Mouse (Mus musculus) intestine, embryonic 15.5 days (tissue): ENCODE data around the gene Zbtb1. TPM values are rescaled to one million over a fixed set of nuclear protein-coding genes. Genes with fewer than 3 reads are reported as not detected.

Source experiments
- ATAC-seq: fragments of 200-750 bp; cut with Nextera tagmentation; 2 replicates; pipeline ENCODE4 v1.8.0; 2017; ENCODE audit warnings: moderate TSS enrichment, moderate library complexity
- H3K27ac ChIP-seq: fragments of 300-500 bp; sonication (generic); 2 replicates; pipeline ENCODE4 v1.5.1; 2015; ENCODE audit warnings: mild to moderate bottlenecking, inconsistent platforms
- H3K27me3 ChIP-seq: fragments of 300-500 bp; sonication (generic); replicated peaks from 2 replicates; pipeline ENCODE4 v1.6.1; 2015; ENCODE audit warnings: inconsistent platforms
- H3K36me3 ChIP-seq: fragments of 300-500 bp; sonication (generic); 2 replicates; pipeline ENCODE4 v1.6.1; 2015; ENCODE audit warnings: inconsistent platforms
- H3K4me1 ChIP-seq: fragments of 300-500 bp; sonication (generic); replicated peaks from 2 replicates; pipeline ENCODE4 v1.6.1; 2015; ENCODE audit warnings: inconsistent platforms
- H3K4me2 ChIP-seq: fragments of 300-500 bp; sonication (generic); replicated peaks from 2 replicates; pipeline ENCODE4 v1.6.1; 2015; ENCODE audit warnings: mild to moderate bottlenecking, inconsistent platforms
- H3K4me3 ChIP-seq: fragments of 300-500 bp; sonication (generic); replicated peaks from 2 replicates; pipeline ENCODE4 v1.5.1; 2015; ENCODE audit warnings: inconsistent platforms
- H3K9ac ChIP-seq: fragments of 300-500 bp; sonication (generic); 2 replicates; pipeline ENCODE4 v1.6.1; 2015; ENCODE audit warnings: inconsistent platforms
- H3K9me3 ChIP-seq: fragments of 300-500 bp; sonication (generic); 2 replicates; pipeline ENCODE4 v1.6.1; 2016; ENCODE audit warnings: inconsistent platforms
- WGBS: fragments of 180-500 bp; shearing (Covaris S2); methylation state at CpG from one replicate; pipeline ENCODE4 v1.1.7; 2015; 5-methylcytosine and 5-hydroxymethylcytosine counted together
- polyA plus RNA-seq: library from polyadenylated mRNA; unstranded; fragments of >200 nt; fragmentation: Nextera tagmentation; extraction: Ambion mirVana; gene quantifications from 2 replicates; pipeline ENCODE4 v1.2.1, GENCODE M21; 2015

Zbtb1 gene
- polyA plus RNA-seq, 1 experiment from 2014 or later = 7.6 TPM

- Histone ChIP-seq H3K9ac (no peak overlapping the region), H3K4me3 (no peak overlapping the region), H3K36me3 (no peaks in the 10 kb centered on the region), H3K27ac (no peak overlapping the region), H3K27me3 (no peaks in the 10 kb centered on the region), H3K4me2 (no peak overlapping the region), H3K9me3 (no peaks in the 10 kb centered on the region), H3K4me1 (peaks cover 18% of the 10 kb centered on the region)
- 73% methylated on average over 6 of the region's 7 CpGs for WGBS
- no peak for ATAC-seq
Measured at GRCm38 (mm10) chr12:76372881-76373818, 3.1 kb downstream of the Zbtb1 start.

GRCm38 (mm10) chr12:76373991-76374390 is 3.9 kb downstream of the Zbtb1 start:
- ATAC-seq = no peak
- no peak overlapping the region for H3K4me2 ChIP-seq
- no peak overlapping the region for H3K9ac ChIP-seq
- no peaks in the 10 kb centered on the region for H3K27me3 ChIP-seq
- H3K27ac ChIP-seq = no peak overlapping the region
- 65% methylated on average over 6 of the region's 6 CpGs for WGBS
- peaks cover 13% of the 10 kb centered on the region for H3K4me1 ChIP-seq
- no peak overlapping the region for H3K4me3 ChIP-seq
- no peaks in the 10 kb centered on the region for H3K9me3 ChIP-seq
- H3K36me3 ChIP-seq = no peaks in the 10 kb centered on the region

- Histone ChIP-seq H3K9me3 (no peaks in the 10 kb centered on the region), H3K9ac (no peak overlapping the region), H3K4me3 (no peak overlapping the region), H3K36me3 (no peaks in the 10 kb centered on the region), H3K4me2 (no peak overlapping the region), H3K27ac (no peak overlapping the region), H3K4me1 (peaks cover 13% of the 10 kb centered on the region), H3K27me3 (no peaks in the 10 kb centered on the region)
- WGBS = 79% methylated on average over 4 of the region's 4 CpGs
- ATAC-seq = no peak
Measured at GRCm38 (mm10) chr12:76374911-76375310, 4.8 kb downstream of the Zbtb1 start.

- Histone ChIP-seq H3K4me3 (no peak overlapping the region), H3K9ac (no peak overlapping the region), H3K36me3 (no peaks in the 10 kb centered on the region), H3K9me3 (no peaks in the 10 kb centered on the region), H3K27ac (no peak overlapping the region), H3K4me2 (no peak overlapping the region), H3K27me3 (no peaks in the 10 kb centered on the region), H3K4me1 (peaks cover 17% of the 10 kb centered on the region)
- 86% methylated on average over 3 of the region's 3 CpGs for WGBS
- ATAC-seq = no peak
Measured at GRCm38 (mm10) chr12:76375506-76375905, 5.4 kb downstream of the Zbtb1 start.

GRCm38 (mm10) chr12:76376649-76377048 is 6.6 kb downstream of the Zbtb1 start:
- H3K36me3 ChIP-seq = no peaks in the 10 kb centered on the region
- no peaks in the 10 kb centered on the region for H3K9me3 ChIP-seq
- WGBS = 55% methylated on average over 7 of the region's 7 CpGs
- no peaks in the 10 kb centered on the region for H3K27me3 ChIP-seq
- no peak overlapping the region for H3K9ac ChIP-seq
- peaks cover 17% of the 10 kb centered on the region for H3K4me1 ChIP-seq
- no peak overlapping the region for H3K27ac ChIP-seq
- no peak overlapping the region for H3K4me2 ChIP-seq
- H3K4me3 ChIP-seq = no peak overlapping the region
- ATAC-seq = no peak

- H3K4me2 ChIP-seq = no peak overlapping the region
- H3K9ac ChIP-seq = no peak overlapping the region
- WGBS = 95% methylated on average over 6 of the region's 6 CpGs
- no peak overlapping the region for H3K4me3 ChIP-seq
- no peaks in the 10 kb centered on the region for H3K36me3 ChIP-seq
- H3K27me3 ChIP-seq = no peaks in the 10 kb centered on the region
- no peak overlapping the region for H3K27ac ChIP-seq
- peaks cover 14% of the 10 kb centered on the region for H3K4me1 ChIP-seq
- no peak for ATAC-seq
- no peaks in the 10 kb centered on the region for H3K9me3 ChIP-seq
Measured at GRCm38 (mm10) chr12:76377059-76377458, 7.0 kb downstream of the Zbtb1 start.

GRCm38 (mm10) chr12:76377726-76378125 is 7.7 kb downstream of the Zbtb1 start:
- peaks cover 8% of the 10 kb centered on the region for H3K4me1 ChIP-seq
- H3K4me2 ChIP-seq = no peak overlapping the region
- no peaks in the 10 kb centered on the region for H3K27me3 ChIP-seq
- H3K9ac ChIP-seq = no peak overlapping the region
- H3K4me3 ChIP-seq = no peak overlapping the region
- H3K27ac ChIP-seq = no peak overlapping the region
- WGBS = 89% methylated on average over 3 of the region's 3 CpGs
- ATAC-seq = no peak
- no peaks in the 10 kb centered on the region for H3K36me3 ChIP-seq
- no peaks in the 10 kb centered on the region for H3K9me3 ChIP-seq

GRCm38 (mm10) chr12:76378556-76378955 is 8.5 kb downstream of the Zbtb1 start:
- no peak for ATAC-seq
- no peak overlapping the region for H3K4me2 ChIP-seq

GRCm38 (mm10) chr12:76380151-76380550 is 10.1 kb downstream of the Zbtb1 start:
- no peak overlapping the region for H3K4me2 ChIP-seq
- no peak overlapping the region for H3K27ac ChIP-seq
- H3K27me3 ChIP-seq = no peaks in the 10 kb centered on the region
- H3K36me3 ChIP-seq = 0 out of 2 replicates have a peak, but pooled peaks cover under 1% of the 10 kb centered on the region
- no peak overlapping the region for H3K4me3 ChIP-seq
- ATAC-seq = 0 out of 2 replicates have a peak, but pooled peaks have one; percentile 56
- no peak overlapping the region for H3K9ac ChIP-seq
- H3K9me3 ChIP-seq = no peaks in the 10 kb centered on the region
- 64% methylated on average over 7 of the region's 7 CpGs for WGBS
- peaks cover 4% of the 10 kb centered on the region; the same call in 1 of the 2 replicates for H3K4me1 ChIP-seq

More at GRCm38 (mm10) chr12:76378556-76378955, 8.5 kb downstream of the Zbtb1 start:
- Histone ChIP-seq H3K27ac (no peak overlapping the region), H3K4me1 (peaks cover 4% of the 10 kb centered on the region; the same call in 1 of the 2 replicates), H3K4me3 (no peak overlapping the region), H3K36me3 (no peaks in the 10 kb centered on the region), H3K9me3 (no peaks in the 10 kb centered on the region), H3K27me3 (no peaks in the 10 kb centered on the region), H3K9ac (no peak overlapping the region)
- 83% methylated on average over 5 of the region's 5 CpGs for WGBS

GRCm38 (mm10) chr12:76385342-76385741 is 15.3 kb downstream of the Zbtb1 start:
- no peak overlapping the region for H3K9ac ChIP-seq
- 0 out of 2 replicates have a peak, but pooled peaks cover 8% of the 10 kb centered on the region for H3K36me3 ChIP-seq
- H3K4me3 ChIP-seq = no peak overlapping the region
- H3K4me2 ChIP-seq = no peak overlapping the region
- H3K9me3 ChIP-seq = no peaks in the 10 kb centered on the region
- H3K27ac ChIP-seq = no peak overlapping the region
- no peak for ATAC-seq
- 89% methylated on average over 8 of the region's 8 CpGs for WGBS
- H3K4me1 ChIP-seq = 0 out of 2 replicates have a peak, but pooled peaks cover under 1% of the 10 kb centered on the region
- H3K27me3 ChIP-seq = no peaks in the 10 kb centered on the region

GRCm38 (mm10) chr12:76388794-76389193 is 18.7 kb downstream of the Zbtb1 start:
- no peaks in the 10 kb centered on the region for H3K4me1 ChIP-seq
- no peak overlapping the region for H3K4me3 ChIP-seq
- no peak overlapping the region for H3K27ac ChIP-seq
- H3K36me3 ChIP-seq = 0 out of 2 replicates have a peak, but pooled peaks cover 8% of the 10 kb centered on the region
- H3K27me3 ChIP-seq = no peaks in the 10 kb centered on the region
- no peak overlapping the region for H3K9ac ChIP-seq
- no peak overlapping the region for H3K4me2 ChIP-seq
- H3K9me3 ChIP-seq = no peaks in the 10 kb centered on the region
- WGBS = 90% methylated on average over 11 of the region's 11 CpGs
- no peak for ATAC-seq

- H3K27ac ChIP-seq = no peak overlapping the region
- no peak overlapping the region for H3K4me3 ChIP-seq
- no peaks in the 10 kb centered on the region for H3K9me3 ChIP-seq
- no peak for ATAC-seq
- no peak overlapping the region for H3K4me2 ChIP-seq
- H3K4me1 ChIP-seq = no peaks in the 10 kb centered on the region
- H3K36me3 ChIP-seq = no peaks in the 10 kb centered on the region
- no peak overlapping the region for H3K9ac ChIP-seq
- no peaks in the 10 kb centered on the region for H3K27me3 ChIP-seq
- WGBS = 65% methylated on average over 3 of the region's 3 CpGs
Measured at GRCm38 (mm10) chr12:76391595-76392271, 21.7 kb downstream of the Zbtb1 start.
